Mouse (Mus musculus) G1E (cell line): ENCODE measurements around the gene Katnbl1. TPM values are rescaled to one million over a fixed set of nuclear protein-coding genes. Genes with fewer than 3 reads are reported as not detected.
"Not testable (repeated sequence)": the region's sequence is repeated elsewhere in the genome, so short reads cannot be mapped to it uniquely, and the experiment has no call there.

Experiments used
- ATAC-seq: 2 replicates; pipeline ENCODE4 v1.8.0; 2016; ENCODE audit warnings: mild to moderate bottlenecking; ENCODE audit not compliant: insufficient number of reproducible peaks, poor library complexity, low FRiP score, severe bottlenecking; ENCODE audit errors: extremely low read depth
- DNase-seq: peaks from one replicate; pipeline ENCODE4 v3.0.0; 2012; ENCODE audit warnings: low spot score
- H3K27me3 ChIP-seq: 2 replicates; pipeline ENCODE4 v1.6.1; 2012; ENCODE audit warnings: mild to moderate bottlenecking, low read length, inconsistent platforms; ENCODE audit not compliant: insufficient read depth
- H3K36me3 ChIP-seq: replicated peaks from 2 replicates; pipeline ENCODE3; 2012; ENCODE audit warnings: mild to moderate bottlenecking, inconsistent platforms
- H3K4me1 ChIP-seq: 2 replicates; pipeline ENCODE4 v1.6.1; 2012; ENCODE audit warnings: low read depth, low read length, inconsistent platforms, mixed read lengths; ENCODE audit not compliant: insufficient read depth
- H3K4me3 ChIP-seq: 2 replicates; pipeline ENCODE4 v1.5.1; 2012; ENCODE audit warnings: low read depth, mild to moderate bottlenecking, inconsistent platforms, low read length, moderate library complexity, mixed read lengths
- H3K9me3 ChIP-seq: replicated peaks from 2 replicates; pipeline ENCODE4 v1.6.1; 2012; ENCODE audit warnings: inconsistent platforms
- CTCF ChIP-seq: IDR thresholded peaks from 2 replicates; pipeline ENCODE4 v1.5.1; 2012; ENCODE audit warnings: low read depth, low read length, inconsistent platforms, mixed read lengths
- GATA1 ChIP-seq: IDR thresholded peaks from 2 replicates; pipeline ENCODE4 v1.6.1; 2012; ENCODE audit warnings: borderline replicate concordance, low read length, inconsistent platforms, mixed read lengths
- GATA2 ChIP-seq: IDR thresholded peaks from 2 replicates; pipeline ENCODE4 v1.6.1; 2012; ENCODE audit warnings: low read depth, low read length, inconsistent platforms, borderline replicate concordance
- POLR2AphosphoS5 ChIP-seq: IDR thresholded peaks from 2 replicates; pipeline ENCODE4 v1.6.1; 2012; ENCODE audit warnings: low read depth, low read length, inconsistent platforms; ENCODE audit not compliant: insufficient replicate concordance
- TAL1 ChIP-seq: conservative IDR thresholded peaks from 2 replicates; pipeline ENCODE4 v1.6.1; 2012; ENCODE audit warnings: low read depth, low read length, inconsistent platforms, mixed read lengths
- polyA plus RNA-seq: library from polyadenylated mRNA; stranded (reverse); fragments of >175 nt; gene quantifications from 2 replicates; pipeline ENCODE4 v1.2.3, GENCODE M21; 2012
- total RNA-seq, 2 experiments: library from RNA; stranded (forward) in 1 of 2; stranded (reverse) in 1 of 2; fragments of 200-1000 nt in 1 of 2; fragments of >200 nt in 1 of 2; fragmentation: Nextera tagmentation in 1 of 2; gene quantifications; 2 replicates each; pipeline ENCODE4 v1.2.3; 2014 to 2017

Katnbl1 gene
- total and polyA plus RNA-seq, 3 experiments, result 6.8 to 34.2 (median 28.4) TPM

DNA sequence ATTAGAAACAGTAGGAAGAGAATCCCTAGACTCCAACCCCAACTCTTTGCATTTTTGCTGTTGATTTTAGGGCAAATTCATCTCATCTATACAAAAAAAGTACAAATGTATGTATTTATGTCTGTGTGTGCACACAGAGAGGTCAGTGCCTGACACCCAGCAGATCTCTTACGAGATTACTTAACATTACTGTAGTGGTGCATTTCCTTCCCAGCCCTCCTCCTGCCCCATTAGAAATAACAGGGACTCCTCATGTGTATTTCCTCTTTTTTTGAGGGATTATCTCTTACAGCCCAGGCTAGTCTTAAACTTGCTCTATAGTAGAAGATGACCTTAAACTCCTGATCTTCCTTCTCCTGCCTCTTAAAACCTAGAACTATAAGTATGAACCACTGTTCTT, 13.7 kb downstream of the Katnbl1 start:
- ATAC-seq, result peak; percentile 47; the same call in 1 of the 2 replicates
- Histone ChIP-seq H3K27me3 (no peaks in the 10 kb centered on the region), H3K4me3 (no peak overlapping the region), H3K9me3 (no peaks in the 10 kb centered on the region), H3K36me3 (peaks cover 20% of the 10 kb centered on the region), H3K4me1 (peaks cover 25% of the 10 kb centered on the region)
- TF ChIP-seq GATA2, result no peak
- TF ChIP-seq CTCF, result no peak
- no peak for TF ChIP-seq TAL1
- TF ChIP-seq POLR2AphosphoS5, result no peak
- no peak for TF ChIP-seq GATA1
- no peak for DNase-seq

DNA sequence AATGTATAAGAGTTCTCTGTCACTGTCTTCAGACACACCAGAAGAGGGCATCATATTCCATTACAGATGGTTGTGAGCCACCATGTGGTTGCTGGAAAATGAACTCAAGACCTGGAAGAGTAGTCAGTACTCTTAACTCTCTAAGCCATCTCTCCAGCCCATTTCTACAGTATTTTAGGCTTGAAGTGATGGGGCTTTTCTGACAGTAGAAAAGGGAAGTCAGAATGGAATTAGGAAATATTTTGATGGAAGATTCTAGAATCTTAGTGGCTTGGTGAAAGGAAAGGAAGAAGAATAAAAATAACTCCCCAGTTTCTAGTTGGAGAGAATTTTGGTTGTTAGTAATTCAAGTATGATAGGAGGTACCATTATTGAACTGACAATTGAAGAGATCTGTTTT, 14.9 kb downstream of the Katnbl1 start:
- Histone ChIP-seq H3K27me3 (no peaks in the 10 kb centered on the region), H3K4me1 (peaks cover 22% of the 10 kb centered on the region), H3K9me3 (no peaks in the 10 kb centered on the region), H3K36me3 (peaks cover 17% of the 10 kb centered on the region), H3K4me3 (no peak overlapping the region)
- TF ChIP-seq GATA1 (no peak), GATA2 (no peak), POLR2AphosphoS5 (no peak), CTCF (no peak), TAL1 (no peak)
- DNase-seq, result no peak
- no peak for ATAC-seq

DNA sequence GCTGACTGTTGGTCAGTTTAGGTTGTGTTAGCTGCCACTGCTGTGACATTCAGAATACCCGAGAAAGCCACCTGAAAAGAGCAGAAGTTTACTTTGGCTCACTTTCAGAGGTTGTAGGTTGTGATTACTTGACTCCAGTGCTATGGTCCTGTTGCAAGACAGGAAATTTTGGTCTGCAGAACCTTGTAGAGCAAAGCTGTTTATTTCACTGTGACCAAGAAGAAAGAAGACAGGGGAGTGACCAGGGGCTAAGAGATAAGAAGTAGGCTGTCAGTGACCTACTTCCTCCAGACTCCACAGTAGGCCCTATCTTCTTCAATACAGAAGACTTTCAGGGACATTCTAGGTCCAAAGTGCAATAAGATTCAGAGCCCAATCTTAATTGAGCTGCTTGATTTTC, 17.6 kb downstream of the Katnbl1 start:
- peak; percentile 75 for ATAC-seq
- Histone ChIP-seq H3K9me3 (no peaks in the 10 kb centered on the region), H3K4me1 (peaks cover 17% of the 10 kb centered on the region), H3K36me3 (peaks cover 3% of the 10 kb centered on the region), H3K4me3 (no peak overlapping the region), H3K27me3 (no peaks in the 10 kb centered on the region)
- DNase-seq, result no peak
- TF ChIP-seq GATA1 (no peak), TAL1 (no peak), GATA2 (no peak), POLR2AphosphoS5 (no peak), CTCF (no peak)

DNA sequence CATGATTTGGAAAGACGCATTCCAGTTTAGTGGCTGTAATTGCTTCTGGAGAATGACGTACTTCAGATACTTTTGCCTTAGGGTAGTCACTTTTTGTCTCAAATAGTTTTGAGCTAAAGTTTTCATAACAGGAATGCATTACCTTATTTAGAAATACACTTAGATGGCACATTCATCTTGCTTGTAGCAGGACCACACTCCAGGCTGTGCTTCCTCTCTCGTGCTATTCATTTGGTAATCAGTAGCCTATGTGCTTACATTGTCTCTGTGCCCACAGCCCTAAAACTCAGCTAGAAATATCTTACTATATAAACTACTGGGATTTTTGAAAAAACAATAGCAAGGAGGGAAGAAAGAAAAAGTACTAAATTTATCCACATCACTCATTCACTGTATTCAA, 28.0 kb downstream of the Katnbl1 start:
- ATAC-seq (no peak), DNase-seq (no peak)
- no peaks in the 10 kb centered on the region for H3K4me1 ChIP-seq
- peaks cover 47% of the 10 kb centered on the region for H3K36me3 ChIP-seq
- TF ChIP-seq POLR2AphosphoS5 (no peak), CTCF (no peak), TAL1 (no peak), GATA1 (no peak), GATA2 (no peak)
- no peaks in the 10 kb centered on the region for H3K27me3 ChIP-seq
- H3K9me3 ChIP-seq, result no peaks in the 10 kb centered on the region
- no peak overlapping the region for H3K4me3 ChIP-seq

DNA sequence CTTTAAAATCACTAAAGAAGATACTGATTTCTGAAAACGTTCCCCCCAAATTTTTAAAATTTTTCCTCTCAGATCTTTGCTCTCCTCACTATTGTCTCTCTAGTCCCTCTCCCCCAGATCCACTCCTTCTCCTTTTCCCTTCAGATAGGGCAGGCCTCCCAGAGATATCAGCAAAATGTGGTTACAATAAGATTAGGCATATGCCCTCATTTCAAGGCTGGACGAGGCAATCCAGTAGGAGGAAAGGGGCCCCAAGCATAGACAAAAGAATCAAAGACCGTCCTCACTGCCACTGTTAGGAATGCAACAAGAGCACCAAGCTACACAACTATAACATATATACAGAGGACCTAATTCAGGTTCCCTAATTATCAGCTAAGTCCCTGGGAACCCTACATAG, 46.3 kb downstream of the Katnbl1 start:
- H3K4me1 ChIP-seq, result 0 out of 2 replicates have a peak, but pooled peaks cover 3% of the 10 kb centered on the region
- DNase-seq, result no peak
- H3K36me3 ChIP-seq, result no peaks in the 10 kb centered on the region
- no peaks in the 10 kb centered on the region for H3K9me3 ChIP-seq
- no peak for ATAC-seq
- H3K27me3 ChIP-seq, result peaks cover 3% of the 10 kb centered on the region
- H3K4me3 ChIP-seq, result no peak overlapping the region
- TF ChIP-seq CTCF (no peak), GATA1 (no peak), TAL1 (no peak), POLR2AphosphoS5 (no peak), GATA2 (no peak)

DNA sequence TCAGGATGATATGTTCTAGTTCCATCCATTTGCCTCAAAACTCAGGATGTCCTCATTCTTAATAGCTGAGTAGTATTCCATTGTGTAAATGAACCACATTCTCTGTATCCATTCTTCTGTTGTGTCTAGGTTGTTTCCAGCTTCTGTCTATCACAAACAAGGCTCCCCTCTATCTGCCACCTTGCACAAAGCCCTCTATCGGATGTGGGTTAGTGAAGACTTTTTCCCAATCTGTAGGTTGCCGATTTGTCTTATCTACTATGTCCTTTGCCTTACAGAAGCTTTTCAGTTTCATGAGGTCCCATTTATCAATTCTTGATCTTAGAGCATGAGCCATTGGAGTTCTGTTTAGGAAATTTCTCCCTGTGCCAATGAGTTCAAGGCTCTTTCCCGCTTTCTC, 49.5 kb downstream of the Katnbl1 start:
- not testable (repeated sequence) for ATAC-seq, H3K9me3 ChIP-seq, DNase-seq, H3K4me3 ChIP-seq, H3K4me1 ChIP-seq, H3K27me3 ChIP-seq, H3K36me3 ChIP-seq

DNA sequence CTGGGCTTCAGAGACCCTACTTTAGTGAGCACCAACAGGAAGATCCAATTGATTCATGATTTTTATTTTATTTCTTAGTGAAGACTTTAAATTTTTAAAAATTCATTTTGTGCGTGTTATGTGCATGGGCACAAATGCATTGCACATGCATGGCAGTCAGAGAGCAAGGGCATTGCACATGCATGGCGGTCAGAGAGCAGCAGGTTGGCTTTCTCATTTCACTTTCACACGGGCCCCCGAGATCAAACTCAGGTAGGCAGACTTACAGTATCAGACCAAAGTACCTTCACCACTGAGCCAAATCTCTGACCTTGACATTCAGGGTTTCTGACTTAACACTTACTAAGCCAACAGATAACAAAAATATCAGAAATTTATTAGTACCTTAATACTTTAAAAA, 50.7 kb downstream of the Katnbl1 start:
- DNase-seq (no peak), ATAC-seq (no peak)
- TF ChIP-seq CTCF (no peak), TAL1 (no peak), GATA1 (no peak), POLR2AphosphoS5 (no peak), GATA2 (no peak)
- Histone ChIP-seq H3K36me3 (no peaks in the 10 kb centered on the region), H3K4me3 (no peak overlapping the region), H3K4me1 (peaks cover 13% of the 10 kb centered on the region), H3K27me3 (no peaks in the 10 kb centered on the region), H3K9me3 (no peaks in the 10 kb centered on the region)
